Mouse (Mus musculus) kidney, postnatal 0 days (tissue): Measurements from ENCODE around the gene Map2k4. TPM values are rescaled to one million over a fixed set of nuclear protein-coding genes. Genes with fewer than 3 reads are reported as not detected.

ENCODE experiments used
- ATAC-seq: fragments of 200-750 bp; cut with Nextera tagmentation; replicated peaks from 2 replicates; pipeline ENCODE4 v1.8.0; 2017; ENCODE audit warnings: low read depth, moderate number of reproducible peaks, moderate TSS enrichment, moderate library complexity; ENCODE audit not compliant: low FRiP score
- DNase-seq: peaks from one replicate; pipeline ENCODE4 v3.0.0-alpha.2; 2016; ENCODE audit warnings: low spot score
- H3K27ac ChIP-seq: fragments of 300-500 bp; sonication (generic); 2 replicates; pipeline ENCODE4 v1.5.1; 2014; ENCODE audit warnings: mild to moderate bottlenecking
- H3K27me3 ChIP-seq: fragments of 300-500 bp; sonication (generic); 2 replicates; pipeline ENCODE4 v1.6.1; 2014; ENCODE audit warnings: low read length, mixed read lengths; ENCODE audit not compliant: insufficient read depth
- H3K36me3 ChIP-seq: fragments of 300-500 bp; sonication (generic); 2 replicates; pipeline ENCODE4 v1.6.1; 2014; ENCODE audit warnings: low read length, mixed read lengths; ENCODE audit not compliant: insufficient read depth
- H3K4me1 ChIP-seq: fragments of 300-500 bp; sonication (generic); replicated peaks from 2 replicates; pipeline ENCODE4 v1.6.1; 2014; ENCODE audit warnings: antibody characterized with exemption, low read length, mixed read lengths; ENCODE audit not compliant: insufficient read depth
- H3K4me2 ChIP-seq: fragments of 300-500 bp; sonication (generic); 2 replicates; pipeline ENCODE4 v1.6.1; 2014; ENCODE audit warnings: mild to moderate bottlenecking, low read length, moderate library complexity, mixed read lengths
- H3K4me3 ChIP-seq: fragments of 300-500 bp; sonication (generic); replicated peaks from 2 replicates; pipeline ENCODE4 v1.5.1; 2014; ENCODE audit warnings: low read depth, low read length
- H3K9ac ChIP-seq: fragments of 300-500 bp; sonication (generic); 2 replicates; pipeline ENCODE4 v1.6.1; 2014; ENCODE audit warnings: low read depth, low read length
- H3K9me3 ChIP-seq: fragments of 300-500 bp; sonication (generic); replicated peaks from 2 replicates; pipeline ENCODE4 v1.6.1; 2016; ENCODE audit warnings: low read length, inconsistent platforms, mixed read lengths
- CTCF ChIP-seq: IDR thresholded peaks from 2 replicates; pipeline ENCODE4 v1.5.1; 2016; ENCODE audit warnings: antibody characterized with exemption, low read depth, mild to moderate bottlenecking, moderate library complexity
- WGBS: fragments of 180-500 bp; shearing (Covaris S2); extraction: QIAGEN DNeasy Blood & Tissue Kit; methylation state at CpG from one replicate; pipeline ENCODE4 v1.1.7; 2014; 5-methylcytosine and 5-hydroxymethylcytosine counted together
- polyA plus RNA-seq: library from polyadenylated mRNA; unstranded; fragments of >200 nt; fragmentation: Nextera tagmentation; extraction: Ambion mirVana; gene quantifications from 2 replicates; pipeline ENCODE4 v1.2.1, GENCODE M21; 2015

Gene Map2k4
- polyA plus RNA-seq: 53.2 and 55.7 TPM in 2 replicates

GRCm38 (mm10) chr11:65788154-65788553 lies at the start of gene Map2k4:
Gene Map2k4 (minus strand): TSS chr11:65788297.
- WGBS: under 1% methylated on average over 36 of the region's 36 CpGs
- peak within 1 kb of the TSS; percentile 77 for H3K4me2 ChIP-seq

GRCm38 (mm10) chr11:65824556-65824955 lies 36.5 kb upstream of the Map2k4 start:
- no peak for TF ChIP-seq CTCF
- peaks cover 32% of the 10 kb centered on the region for H3K36me3 ChIP-seq
- H3K4me1 ChIP-seq: no peaks in the 10 kb centered on the region
- H3K9ac ChIP-seq: no peak overlapping the region
- ATAC-seq: no peak
- H3K9me3 ChIP-seq: no peaks in the 10 kb centered on the region
- WGBS: 66% methylated on average over 3 of the region's 3 CpGs
- no peak for DNase-seq
- H3K27ac ChIP-seq: no peak overlapping the region
- H3K27me3 ChIP-seq: no peaks in the 10 kb centered on the region
- H3K4me2 ChIP-seq: no peak overlapping the region
- H3K4me3 ChIP-seq: no peak overlapping the region

More at GRCm38 (mm10) chr11:65788154-65788553, at the start of gene Map2k4:
- peak within 1 kb of the TSS; percentile 99 for H3K9ac ChIP-seq
- TF ChIP-seq CTCF: no peak
- H3K9me3 ChIP-seq: no peaks in the 10 kb centered on the region
- peak within 1 kb of the TSS; percentile 97 for H3K4me3 ChIP-seq
- H3K4me1 ChIP-seq: peaks cover 14% of the 10 kb centered on the region; the same call in 1 of the 2 replicates
- H3K27me3 ChIP-seq: no peaks in the 10 kb centered on the region
- DNase-seq (peak; percentile 92), ATAC-seq (peak; percentile 98)
- H3K36me3 ChIP-seq: no peaks in the 10 kb centered on the region
- H3K27ac ChIP-seq: peak within 1 kb of the TSS; percentile 89

GRCm38 (mm10) chr11:65820877-65821276 lies 32.8 kb upstream of the Map2k4 start:
- DNase-seq (peak; percentile 90), ATAC-seq (peak; percentile 52; the same call in 1 of the 2 replicates)
- no peaks in the 10 kb centered on the region for H3K4me1 ChIP-seq
- peaks cover 20% of the 10 kb centered on the region for H3K36me3 ChIP-seq
- H3K9ac ChIP-seq: no peak overlapping the region
- peak; percentile 85 for TF ChIP-seq CTCF
- H3K4me3 ChIP-seq: no peak overlapping the region
- no peak overlapping the region for H3K27ac ChIP-seq
- no peaks in the 10 kb centered on the region for H3K9me3 ChIP-seq
- no peak overlapping the region for H3K4me2 ChIP-seq
- WGBS: 12% methylated on average over 7 of the region's 7 CpGs
- H3K27me3 ChIP-seq: no peaks in the 10 kb centered on the region

GRCm38 (mm10) chr11:65820280-65820679 lies 32.2 kb upstream of the Map2k4 start:
- DNase-seq (peak; percentile 36), ATAC-seq (peak; percentile 33; the same call in 1 of the 2 replicates)
- Histone ChIP-seq H3K9ac (no peak overlapping the region), H3K4me1 (no peaks in the 10 kb centered on the region), H3K4me3 (no peak overlapping the region), H3K27ac (no peak overlapping the region), H3K27me3 (no peaks in the 10 kb centered on the region), H3K36me3 (peaks cover 25% of the 10 kb centered on the region), H3K9me3 (no peaks in the 10 kb centered on the region), H3K4me2 (no peak overlapping the region)
- WGBS: 76% methylated on average over 5 of the region's 5 CpGs
- peak; percentile 64 for TF ChIP-seq CTCF

- DNase-seq: no peak
Observed at GRCm38 (mm10) chr11:65818193-65818592, 30.1 kb upstream of the Map2k4 start.

GRCm38 (mm10) chr11:65816237-65816636 lies 28.1 kb upstream of the Map2k4 start:
- no peak overlapping the region for H3K4me3 ChIP-seq
- no peak overlapping the region for H3K4me2 ChIP-seq
- H3K27ac ChIP-seq: no peak overlapping the region
- no peak for ATAC-seq
- peaks cover 27% of the 10 kb centered on the region for H3K36me3 ChIP-seq
- no peaks in the 10 kb centered on the region for H3K27me3 ChIP-seq
- TF ChIP-seq CTCF: no peak
- DNase-seq: no peak
- H3K9me3 ChIP-seq: no peaks in the 10 kb centered on the region
- H3K4me1 ChIP-seq: no peaks in the 10 kb centered on the region
- WGBS: 69% methylated on average over 6 of the region's 6 CpGs
- H3K9ac ChIP-seq: no peak overlapping the region

More at GRCm38 (mm10) chr11:65818193-65818592, 30.1 kb upstream of the Map2k4 start:
- Histone ChIP-seq H3K36me3 (peaks cover 28% of the 10 kb centered on the region), H3K9ac (no peak overlapping the region), H3K4me2 (no peak overlapping the region), H3K4me3 (no peak overlapping the region), H3K27me3 (no peaks in the 10 kb centered on the region), H3K9me3 (no peaks in the 10 kb centered on the region), H3K27ac (no peak overlapping the region), H3K4me1 (no peaks in the 10 kb centered on the region)
- WGBS: 43% methylated on average over 1 of the region's 1 CpGs
- no peak for ATAC-seq
- no peak for TF ChIP-seq CTCF

GRCm38 (mm10) chr11:65814381-65814780 lies 26.3 kb upstream of the Map2k4 start:
- H3K9me3 ChIP-seq: no peaks in the 10 kb centered on the region
- 85% methylated on average over 9 of the region's 9 CpGs for WGBS
- peaks cover 27% of the 10 kb centered on the region for H3K36me3 ChIP-seq
- H3K9ac ChIP-seq: no peak overlapping the region
- H3K4me2 ChIP-seq: no peak overlapping the region
- no peak overlapping the region for H3K4me3 ChIP-seq
- no peak for DNase-seq
- no peaks in the 10 kb centered on the region for H3K4me1 ChIP-seq
- no peaks in the 10 kb centered on the region for H3K27me3 ChIP-seq
- ATAC-seq: no peak
- no peak overlapping the region for H3K27ac ChIP-seq
- no peak for TF ChIP-seq CTCF
